Mouse (Mus musculus): ENCODE measurements at regions not wholly inside any gene's neighbourhood (a gene's known extent, or its start where the extent isn't known, plus 50 kb on each side); places are given as distances from the start of the nearest gene placed in this dataset.

- no peak overlapping the region for H3K4me2 ChIP-seq (ENCODE audit: low read length)
- H3K27ac ChIP-seq (ENCODE audit: low read depth): no peak overlapping the region
- H3K9ac ChIP-seq (ENCODE audit: low read length): no peak overlapping the region
- no peak overlapping the region for H3K4me3 ChIP-seq (ENCODE audit: low read depth, low read length)
- 82% methylated on average over 14 of the region's 14 CpGs for WGBS
- H3K27me3 ChIP-seq (replicated peaks; ENCODE audit: control insufficient read depth, insufficient read depth, low read length): no peaks in the 10 kb centered on the region
- H3K36me3 ChIP-seq (ENCODE audit: control insufficient read depth, insufficient read depth, low read length): no peaks in the 10 kb centered on the region
- peaks cover 11% of the 10 kb centered on the region for H3K4me1 ChIP-seq (replicated peaks; ENCODE audit: control insufficient read depth, insufficient read depth, low read length)
- ATAC-seq (replicated peaks; ENCODE audit: low FRiP score, low TSS enrichment, low read depth) (no peak), DNase-seq (ENCODE audit: low spot score) (no peak)
- no peaks in the 10 kb centered on the region for H3K9me3 ChIP-seq (ENCODE audit: control insufficient read depth, low read length)
Observed at GRCm38 (mm10) chr11:32908723-32909411, 84.5 kb upstream of the Smim23 start.

- DNase-seq (ENCODE audit: low spot score): no peak
- no peak overlapping the region for H3K27ac ChIP-seq (ENCODE audit: low read depth)
- H3K4me2 ChIP-seq (ENCODE audit: low read length): no peak overlapping the region
- H3K9me3 ChIP-seq (ENCODE audit: control insufficient read depth, low read length): no peaks in the 10 kb centered on the region
- peaks cover 14% of the 10 kb centered on the region for H3K4me1 ChIP-seq (replicated peaks; ENCODE audit: control insufficient read depth, insufficient read depth, low read length)
- H3K9ac ChIP-seq (ENCODE audit: low read length): no peak overlapping the region
- no peaks in the 10 kb centered on the region for H3K36me3 ChIP-seq (ENCODE audit: control insufficient read depth, insufficient read depth, low read length)
- no peak for ATAC-seq (replicated peaks; ENCODE audit: low FRiP score, low TSS enrichment, low read depth)
- no peaks in the 10 kb centered on the region for H3K27me3 ChIP-seq (replicated peaks; ENCODE audit: control insufficient read depth, insufficient read depth, low read length)
- WGBS: 33% methylated on average over 10 of the region's 10 CpGs
- H3K4me3 ChIP-seq (ENCODE audit: low read depth, low read length): no peak overlapping the region
Observed at GRCm38 (mm10) chr11:32907520-32908233, 83.3 kb upstream of the Smim23 start.

GRCm38 (mm10) chr11:32903970-32904369 is 79.6 kb upstream of the Smim23 start:
- no peak for DNase-seq (ENCODE audit: low spot score)
- no peak for ATAC-seq (replicated peaks; ENCODE audit: low FRiP score, low TSS enrichment, low read depth)
- H3K9ac ChIP-seq (ENCODE audit: low read length): no peak overlapping the region
- H3K4me1 ChIP-seq (replicated peaks; ENCODE audit: control insufficient read depth, insufficient read depth, low read length): peaks cover 16% of the 10 kb centered on the region
- no peak overlapping the region for H3K4me2 ChIP-seq (ENCODE audit: low read length)
- H3K9me3 ChIP-seq (ENCODE audit: control insufficient read depth, low read length): no peaks in the 10 kb centered on the region
- H3K36me3 ChIP-seq (ENCODE audit: control insufficient read depth, insufficient read depth, low read length): no peaks in the 10 kb centered on the region
- no peak overlapping the region for H3K4me3 ChIP-seq (ENCODE audit: low read depth, low read length)
- H3K27ac ChIP-seq (ENCODE audit: low read depth): no peak overlapping the region
- H3K27me3 ChIP-seq (replicated peaks; ENCODE audit: control insufficient read depth, insufficient read depth, low read length): no peaks in the 10 kb centered on the region

DNA sequence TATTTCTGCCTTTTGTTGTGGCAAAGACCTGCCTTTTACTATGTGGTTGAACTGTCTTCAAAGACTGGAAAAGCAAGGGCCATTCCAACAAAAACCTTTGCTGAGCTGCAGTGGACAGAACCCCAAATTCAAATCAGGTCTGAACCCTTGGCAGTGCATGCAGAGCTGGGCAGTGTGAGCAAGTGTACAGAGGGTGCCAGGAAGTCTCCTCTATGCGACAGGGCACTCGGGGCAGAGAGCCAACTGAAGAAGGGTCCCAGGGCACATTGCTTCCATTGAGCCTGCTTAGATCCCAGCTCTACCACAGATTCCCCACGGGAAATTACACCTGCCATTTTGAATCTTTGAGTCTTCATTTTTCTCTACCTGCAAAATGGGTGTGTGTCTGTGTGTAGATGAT is 79.0 kb upstream of the Smim23 start:
- Histone ChIP-seq H3K4me1 (replicated peaks; ENCODE audit: control insufficient read depth, insufficient read depth, low read length) (peaks cover 16% of the 10 kb centered on the region), H3K36me3 (ENCODE audit: control insufficient read depth, insufficient read depth, low read length) (no peaks in the 10 kb centered on the region), H3K9me3 (ENCODE audit: control insufficient read depth, low read length) (no peaks in the 10 kb centered on the region), H3K9ac (ENCODE audit: low read length) (no peak overlapping the region), H3K27me3 (replicated peaks; ENCODE audit: control insufficient read depth, insufficient read depth, low read length) (no peaks in the 10 kb centered on the region), H3K4me2 (ENCODE audit: low read length) (no peak overlapping the region), H3K27ac (ENCODE audit: low read depth) (no peak overlapping the region), H3K4me3 (ENCODE audit: low read depth, low read length) (no peak overlapping the region)
- DNase-seq (ENCODE audit: low spot score) (no peak), ATAC-seq (replicated peaks; ENCODE audit: low FRiP score, low TSS enrichment, low read depth) (no peak)
- WGBS: 92% methylated on average over 3 of the region's 3 CpGs

GRCm38 (mm10) chr11:32902923-32903322 is 78.5 kb upstream of the Smim23 start:
- H3K36me3 ChIP-seq (ENCODE audit: control insufficient read depth, insufficient read depth, low read length): no peaks in the 10 kb centered on the region
- H3K27me3 ChIP-seq (replicated peaks; ENCODE audit: control insufficient read depth, insufficient read depth, low read length): no peaks in the 10 kb centered on the region
- H3K9me3 ChIP-seq (ENCODE audit: control insufficient read depth, low read length): no peaks in the 10 kb centered on the region
- no peak overlapping the region for H3K4me2 ChIP-seq (ENCODE audit: low read length)
- DNase-seq (ENCODE audit: low spot score) (no peak), ATAC-seq (replicated peaks; ENCODE audit: low FRiP score, low TSS enrichment, low read depth) (no peak)
- H3K27ac ChIP-seq (ENCODE audit: low read depth): no peak overlapping the region
- peaks cover 12% of the 10 kb centered on the region for H3K4me1 ChIP-seq (replicated peaks; ENCODE audit: control insufficient read depth, insufficient read depth, low read length)
- WGBS: 21% methylated on average over 8 of the region's 10 CpGs
- no peak overlapping the region for H3K9ac ChIP-seq (ENCODE audit: low read length)
- no peak overlapping the region for H3K4me3 ChIP-seq (ENCODE audit: low read depth, low read length)

DNA sequence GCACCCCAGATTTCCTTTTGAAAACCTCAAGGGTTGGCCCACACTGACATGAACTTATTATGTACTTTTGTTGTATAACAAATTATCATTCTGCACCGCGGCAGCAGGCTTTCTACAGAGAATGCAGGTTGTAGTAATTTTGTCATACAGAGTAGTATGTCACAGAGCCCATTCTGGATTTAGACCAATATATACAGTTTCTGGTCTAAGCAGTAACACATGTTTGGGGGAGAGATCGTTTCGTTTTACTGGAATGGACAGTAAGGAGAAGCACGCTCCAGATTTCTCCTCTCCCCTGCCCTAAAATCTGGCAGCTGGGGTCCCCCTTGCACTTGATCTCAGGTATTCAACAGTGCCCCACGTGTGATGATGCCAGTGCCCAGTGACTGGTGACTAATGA is 76.0 kb upstream of the Smim23 start:
- WGBS: 59% methylated on average over 6 of the region's 6 CpGs
- Histone ChIP-seq H3K27ac (ENCODE audit: low read depth) (no peak overlapping the region), H3K4me1 (replicated peaks; ENCODE audit: control insufficient read depth, insufficient read depth, low read length) (peaks cover 7% of the 10 kb centered on the region), H3K36me3 (ENCODE audit: control insufficient read depth, insufficient read depth, low read length) (no peaks in the 10 kb centered on the region), H3K4me2 (ENCODE audit: low read length) (no peak overlapping the region), H3K9me3 (ENCODE audit: control insufficient read depth, low read length) (no peaks in the 10 kb centered on the region), H3K27me3 (replicated peaks; ENCODE audit: control insufficient read depth, insufficient read depth, low read length) (no peaks in the 10 kb centered on the region), H3K9ac (ENCODE audit: low read length) (no peak overlapping the region), H3K4me3 (ENCODE audit: low read depth, low read length) (no peak overlapping the region)
- ATAC-seq (replicated peaks; ENCODE audit: low FRiP score, low TSS enrichment, low read depth): no peak
- no peak for DNase-seq (ENCODE audit: low spot score)

DNA sequence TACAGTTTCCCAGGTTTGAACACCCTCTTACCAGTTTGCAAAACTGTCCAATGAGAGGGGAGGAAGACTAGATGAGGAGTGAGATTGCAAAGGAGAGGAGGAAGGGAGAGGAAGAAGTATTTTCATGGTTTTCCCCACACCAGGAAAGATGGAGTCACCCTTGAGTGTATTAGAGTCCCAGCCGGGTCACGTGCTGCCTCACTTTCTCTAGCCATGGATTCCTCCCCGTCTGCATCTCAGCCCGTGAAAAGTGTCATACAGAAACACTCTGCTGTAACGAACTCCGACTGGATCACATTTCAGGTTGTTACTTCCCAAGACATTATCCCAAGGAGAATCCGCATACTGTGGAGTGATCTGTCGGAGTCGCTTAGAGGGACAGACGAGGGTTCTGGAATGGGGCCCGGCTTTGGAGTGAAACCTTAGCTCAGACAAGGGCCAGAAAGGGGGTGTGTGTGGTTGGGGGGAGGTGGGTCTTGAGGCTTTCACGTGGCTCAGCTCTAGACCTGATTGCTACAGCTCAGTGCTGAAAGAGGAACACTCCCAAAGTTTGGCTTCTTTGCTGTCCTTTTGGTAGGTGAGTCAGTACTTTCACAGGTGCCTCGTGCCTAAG is 75.3 kb upstream of the Smim23 start:
- Histone ChIP-seq H3K27ac (ENCODE audit: low read depth) (no peak overlapping the region), H3K9me3 (ENCODE audit: control insufficient read depth, low read length) (no peaks in the 10 kb centered on the region), H3K4me3 (ENCODE audit: low read depth, low read length) (no peak overlapping the region), H3K27me3 (replicated peaks; ENCODE audit: control insufficient read depth, insufficient read depth, low read length) (no peaks in the 10 kb centered on the region), H3K36me3 (ENCODE audit: control insufficient read depth, insufficient read depth, low read length) (no peaks in the 10 kb centered on the region), H3K4me1 (replicated peaks; ENCODE audit: control insufficient read depth, insufficient read depth, low read length) (peaks cover 10% of the 10 kb centered on the region), H3K4me2 (ENCODE audit: low read length) (no peak overlapping the region), H3K9ac (ENCODE audit: low read length) (no peak overlapping the region)
- WGBS: 51% methylated on average over 13 of the region's 13 CpGs
- DNase-seq (ENCODE audit: low spot score) (no peak), ATAC-seq (replicated peaks; ENCODE audit: low FRiP score, low TSS enrichment, low read depth) (no peak)

GRCm38 (mm10) chr11:32895400-32895799 is 71.0 kb upstream of the Smim23 start:
- DNase-seq (ENCODE audit: low spot score): no peak
- Histone ChIP-seq H3K4me1 (replicated peaks; ENCODE audit: control insufficient read depth, insufficient read depth, low read length) (peaks cover 5% of the 10 kb centered on the region; the same call in 1 of the 2 replicates), H3K27ac (ENCODE audit: low read depth) (no peak overlapping the region), H3K4me2 (ENCODE audit: low read length) (no peak overlapping the region), H3K27me3 (replicated peaks; ENCODE audit: control insufficient read depth, insufficient read depth, low read length) (no peaks in the 10 kb centered on the region), H3K36me3 (ENCODE audit: control insufficient read depth, insufficient read depth, low read length) (no peaks in the 10 kb centered on the region), H3K9me3 (ENCODE audit: control insufficient read depth, low read length) (no peaks in the 10 kb centered on the region), H3K4me3 (ENCODE audit: low read depth, low read length) (no peak overlapping the region), H3K9ac (ENCODE audit: low read length) (no peak overlapping the region)
- 75% methylated on average over 3 of the region's 3 CpGs for WGBS
- ATAC-seq (replicated peaks; ENCODE audit: low FRiP score, low TSS enrichment, low read depth): no peak
